Mouse (Mus musculus) neural tube, embryonic 14.5 days (tissue): ENCODE measurements at regions not wholly inside any gene's neighbourhood (a gene's known extent, or its start where the extent isn't known, plus 50 kb on each side); places are given as distances from the start of the nearest gene placed in this dataset.

ENCODE experiments used
- ATAC-seq: fragments of 200-750 bp; cut with Nextera tagmentation; 2 replicates; pipeline ENCODE4 v1.8.0; 2017; ENCODE audit warnings: low read depth, mild to moderate bottlenecking, moderate TSS enrichment, moderate library complexity
- H3K27ac ChIP-seq: fragments of 300-500 bp; sonication (generic); 2 replicates; pipeline ENCODE4 v1.5.1; 2014; ENCODE audit warnings: low read depth, mild to moderate bottlenecking, control low read depth, low read length, moderate library complexity, mixed read lengths
- H3K27me3 ChIP-seq: fragments of 300-500 bp; sonication (generic); 2 replicates; pipeline ENCODE4 v1.6.1; 2014; ENCODE audit warnings: low read length; ENCODE audit not compliant: control insufficient read depth, insufficient read depth
- H3K36me3 ChIP-seq: fragments of 300-500 bp; sonication (generic); 2 replicates; pipeline ENCODE4 v1.6.1; 2014; ENCODE audit warnings: low read length, mixed read lengths; ENCODE audit not compliant: control insufficient read depth, insufficient read depth
- H3K4me1 ChIP-seq: fragments of 300-500 bp; sonication (generic); 2 replicates; pipeline ENCODE4 v1.6.1; 2014; ENCODE audit warnings: low read length; ENCODE audit not compliant: control insufficient read depth, insufficient read depth
- H3K4me2 ChIP-seq: fragments of 300-500 bp; sonication (generic); 2 replicates; pipeline ENCODE4 v1.6.1; 2014; ENCODE audit warnings: mild to moderate bottlenecking, low read depth, low read length, control low read depth
- H3K4me3 ChIP-seq: fragments of 300-500 bp; sonication (generic); 2 replicates; pipeline ENCODE4 v1.5.1; 2014; ENCODE audit warnings: low read depth, low read length, control low read depth, mixed read lengths
- H3K9ac ChIP-seq: fragments of 300-500 bp; sonication (generic); replicated peaks from 2 replicates; pipeline ENCODE4 v1.6.1; 2014; ENCODE audit warnings: low read depth, mild to moderate bottlenecking, control low read depth, low read length, mixed read lengths
- H3K9me3 ChIP-seq: fragments of 300-500 bp; sonication (generic); 2 replicates; pipeline ENCODE4 v1.6.1; 2016; ENCODE audit warnings: low read length; ENCODE audit not compliant: control insufficient read depth
- WGBS: fragments of 180-500 bp; shearing (Covaris S2); extraction: QIAGEN DNeasy Blood & Tissue Kit; methylation state at CpG from one replicate; pipeline ENCODE4 v1.1.7; 2014; 5-methylcytosine and 5-hydroxymethylcytosine counted together

DNA sequence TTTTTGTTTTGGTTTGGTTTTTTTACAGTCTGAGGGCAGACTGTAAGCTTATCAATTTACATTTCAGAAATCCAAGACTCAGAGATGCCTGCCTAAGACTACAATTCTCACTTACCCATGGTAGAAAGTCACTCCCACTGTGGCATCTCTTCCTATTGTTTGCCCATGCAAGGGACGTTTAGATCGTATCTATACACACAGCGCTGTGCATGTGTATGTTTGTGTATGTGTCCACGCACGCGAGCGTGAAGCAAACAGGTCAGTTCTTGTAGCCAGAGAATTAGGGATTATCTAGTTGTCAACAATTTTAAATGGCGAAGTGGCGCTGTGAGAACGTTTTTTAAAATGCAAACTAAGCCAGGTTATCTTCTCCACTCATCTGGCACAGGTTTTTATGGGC lies 223.6 kb upstream of the Ankrd55 start:
- no peak overlapping the region for H3K4me2 ChIP-seq
- no peaks in the 10 kb centered on the region for H3K4me1 ChIP-seq
- no peaks in the 10 kb centered on the region for H3K27me3 ChIP-seq
- no peak overlapping the region for H3K27ac ChIP-seq
- no peaks in the 10 kb centered on the region for H3K9me3 ChIP-seq
- H3K4me3 ChIP-seq = no peak overlapping the region
- no peak for ATAC-seq
- WGBS = 80% methylated on average over 10 of the region's 10 CpGs
- H3K36me3 ChIP-seq = no peaks in the 10 kb centered on the region
- no peak overlapping the region for H3K9ac ChIP-seq

DNA sequence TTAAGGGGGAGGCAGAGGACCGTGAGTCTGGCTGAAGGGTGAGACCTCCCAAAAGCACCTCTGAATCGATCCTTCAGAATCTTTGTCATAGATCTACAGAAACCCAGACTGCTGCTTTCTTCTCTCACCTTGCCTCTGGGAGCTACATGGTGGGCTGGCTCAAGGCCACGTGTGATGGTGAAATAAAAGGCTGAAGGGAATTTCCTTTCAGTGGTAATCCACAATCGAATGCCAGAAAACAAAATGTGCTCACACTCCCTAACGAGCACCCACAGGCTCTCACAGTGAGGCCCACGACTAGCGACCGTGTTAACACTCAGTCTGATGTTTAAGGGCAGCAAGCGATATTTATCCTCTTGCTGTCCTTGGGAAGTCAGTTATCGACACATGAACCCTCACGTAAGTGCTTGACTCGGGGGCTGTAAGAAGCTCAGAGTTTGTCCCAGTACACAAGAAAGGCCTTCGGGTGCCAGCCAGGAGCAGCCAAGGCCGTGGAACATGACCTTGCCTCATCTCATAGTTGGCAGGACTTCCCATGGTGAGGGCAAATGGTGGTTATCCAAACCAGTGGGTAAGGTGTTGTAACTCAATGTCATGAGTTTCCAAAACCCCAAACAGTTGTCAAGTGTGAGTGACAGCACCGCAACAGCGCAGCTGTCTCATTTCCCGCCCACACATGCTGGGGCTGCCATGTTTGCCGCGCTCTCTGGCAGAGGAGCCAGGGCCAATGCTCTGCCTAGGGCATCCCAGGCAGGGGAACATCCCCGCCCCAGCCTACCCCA lies 221.0 kb upstream of the Ankrd55 start:
- Histone ChIP-seq H3K4me2 (no peak overlapping the region), H3K9ac (no peak overlapping the region), H3K9me3 (no peaks in the 10 kb centered on the region), H3K27ac (no peak overlapping the region), H3K36me3 (no peaks in the 10 kb centered on the region), H3K4me1 (no peaks in the 10 kb centered on the region), H3K27me3 (no peaks in the 10 kb centered on the region), H3K4me3 (no peak overlapping the region)
- WGBS = 85% methylated on average over 20 of the region's 20 CpGs
- no peak for ATAC-seq

DNA sequence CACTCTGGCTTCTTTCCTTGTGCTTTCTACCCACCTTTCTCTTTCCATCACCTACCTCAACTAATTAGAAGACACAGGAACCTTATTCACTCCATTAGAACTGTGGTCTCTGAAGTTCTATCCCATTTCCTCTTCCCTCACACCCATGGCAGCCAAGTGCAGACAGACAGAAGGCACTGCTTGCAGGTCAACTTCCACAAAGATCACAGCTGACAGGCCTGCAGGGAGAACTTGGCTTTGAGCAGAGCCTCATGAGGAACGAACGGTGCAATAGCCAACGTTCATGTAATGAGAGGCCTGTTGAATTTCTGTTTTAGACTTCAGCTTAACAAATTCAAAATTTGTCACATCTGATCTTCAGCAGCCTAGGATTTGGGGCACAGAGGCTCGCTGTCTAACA lies 217.5 kb upstream of the Ankrd55 start:
- Histone ChIP-seq H3K36me3 (no peaks in the 10 kb centered on the region), H3K27me3 (no peaks in the 10 kb centered on the region), H3K27ac (no peak overlapping the region), H3K4me1 (no peaks in the 10 kb centered on the region), H3K9me3 (no peaks in the 10 kb centered on the region), H3K4me2 (no peak overlapping the region), H3K9ac (no peak overlapping the region), H3K4me3 (no peak overlapping the region)
- WGBS = 93% methylated on average over 4 of the region's 4 CpGs
- no peak for ATAC-seq

DNA sequence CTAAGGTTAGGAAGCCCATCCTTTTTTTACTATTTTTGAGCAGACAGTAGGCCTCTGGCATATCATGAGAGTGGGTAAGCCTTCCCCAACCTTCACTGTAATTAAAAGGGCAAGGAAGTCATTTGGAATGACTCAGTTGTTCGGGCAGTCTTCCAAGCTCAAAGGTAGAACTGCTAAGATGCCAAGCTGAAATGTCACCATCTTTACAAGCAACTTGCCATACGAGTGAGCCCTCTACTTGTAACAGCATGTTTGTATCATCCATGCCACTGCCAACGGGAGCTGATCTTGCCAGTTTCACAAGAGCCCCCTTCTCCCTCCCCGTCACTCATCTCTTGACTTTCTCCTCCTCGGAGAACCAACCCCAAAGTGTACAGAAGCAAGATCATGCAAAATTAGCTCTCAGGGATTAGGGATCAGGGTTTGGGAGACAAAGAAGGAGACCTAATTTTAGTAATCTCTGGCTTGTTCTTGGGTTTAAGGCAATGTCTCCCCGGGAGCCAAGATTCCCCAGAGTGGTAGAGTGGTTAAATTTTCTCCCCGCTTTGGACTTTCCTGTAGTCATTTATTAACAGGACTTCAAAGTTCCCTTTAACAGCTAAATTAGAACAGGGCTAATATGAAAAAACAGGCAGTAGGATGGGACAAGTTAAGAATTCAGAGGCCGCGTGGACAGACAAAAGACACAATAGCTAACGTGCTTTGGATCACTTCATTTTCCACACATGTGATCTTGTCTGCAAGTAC lies 216.9 kb upstream of the Ankrd55 start:
- H3K27me3 ChIP-seq = no peaks in the 10 kb centered on the region
- no peak overlapping the region for H3K4me2 ChIP-seq
- H3K9ac ChIP-seq = no peak overlapping the region
- WGBS = 89% methylated on average over 10 of the region's 10 CpGs
- no peaks in the 10 kb centered on the region for H3K36me3 ChIP-seq
- H3K9me3 ChIP-seq = no peaks in the 10 kb centered on the region
- no peaks in the 10 kb centered on the region for H3K4me1 ChIP-seq
- no peak overlapping the region for H3K4me3 ChIP-seq
- ATAC-seq = no peak
- no peak overlapping the region for H3K27ac ChIP-seq

DNA sequence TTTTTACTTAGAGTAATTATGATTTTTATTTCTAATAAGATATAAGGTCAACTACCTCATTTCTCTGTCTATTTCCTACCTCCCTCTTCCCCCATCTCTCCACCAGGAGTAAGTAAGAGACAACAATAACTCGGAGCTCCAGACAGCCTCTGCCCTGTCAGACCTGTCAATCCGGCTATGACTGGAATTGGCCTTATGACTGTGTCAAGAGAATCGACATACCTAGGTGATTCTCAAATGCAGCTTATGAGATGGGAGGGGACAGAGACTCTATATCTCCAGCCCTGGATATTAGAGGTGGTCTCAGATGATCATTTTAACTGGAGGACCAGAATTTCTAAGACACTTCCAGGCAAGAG lies 216.3 kb upstream of the Ankrd55 start:
- Histone ChIP-seq H3K27ac (no peak overlapping the region), H3K36me3 (no peaks in the 10 kb centered on the region), H3K27me3 (no peaks in the 10 kb centered on the region), H3K4me3 (no peak overlapping the region), H3K9me3 (no peaks in the 10 kb centered on the region), H3K9ac (no peak overlapping the region), H3K4me1 (no peaks in the 10 kb centered on the region), H3K4me2 (no peak overlapping the region)
- no peak for ATAC-seq
- WGBS = 98% methylated on average over 3 of the region's 3 CpGs

DNA sequence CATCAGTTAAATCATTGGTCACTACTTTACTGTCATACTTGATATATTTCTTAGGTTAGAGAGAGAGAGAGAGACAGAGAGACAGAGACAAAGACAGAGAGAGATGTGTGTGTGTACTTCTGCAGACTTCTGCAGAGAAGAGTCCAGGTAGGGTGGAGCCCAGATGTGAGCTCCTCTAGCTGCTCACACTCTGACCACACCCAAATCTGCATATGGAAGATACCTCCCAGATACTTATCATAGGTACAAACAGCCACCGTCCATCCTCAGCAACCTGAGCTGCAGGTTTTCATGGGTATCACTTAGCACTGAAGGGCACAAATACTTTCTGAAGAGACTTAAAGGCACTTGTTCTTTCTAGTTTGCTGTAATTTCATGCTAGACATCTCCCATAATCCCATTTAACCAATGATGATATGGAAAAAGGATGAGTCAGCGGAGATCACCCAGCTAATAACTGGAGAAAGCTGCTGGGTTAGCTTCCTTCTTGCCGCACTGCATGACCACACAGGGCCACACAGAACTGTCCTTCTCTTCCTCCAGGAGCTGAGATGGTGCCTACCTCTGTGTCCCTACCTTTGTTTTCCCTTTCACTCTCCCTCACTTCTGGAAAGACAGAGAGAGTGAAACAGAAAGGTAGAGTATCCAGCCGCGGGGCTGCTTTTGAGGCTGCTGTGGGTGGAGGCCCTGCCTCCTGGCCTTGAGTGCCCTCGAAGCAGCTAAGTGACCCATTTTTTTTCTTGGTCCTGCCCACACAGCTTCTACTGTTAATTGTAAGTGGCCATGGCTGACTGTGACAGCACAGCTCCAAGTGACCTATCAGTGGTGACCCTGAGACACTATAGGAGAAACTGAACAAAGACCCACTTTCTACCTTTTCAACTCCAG lies 214.5 kb upstream of the Ankrd55 start:
- H3K4me3 ChIP-seq = no peak overlapping the region
- no peaks in the 10 kb centered on the region for H3K9me3 ChIP-seq
- no peak for ATAC-seq
- H3K4me2 ChIP-seq = no peak overlapping the region
- H3K36me3 ChIP-seq = no peaks in the 10 kb centered on the region
- H3K27ac ChIP-seq = no peak overlapping the region
- H3K9ac ChIP-seq = no peak overlapping the region
- no peaks in the 10 kb centered on the region for H3K27me3 ChIP-seq
- WGBS = 90% methylated on average over 6 of the region's 6 CpGs
- H3K4me1 ChIP-seq = no peaks in the 10 kb centered on the region

DNA sequence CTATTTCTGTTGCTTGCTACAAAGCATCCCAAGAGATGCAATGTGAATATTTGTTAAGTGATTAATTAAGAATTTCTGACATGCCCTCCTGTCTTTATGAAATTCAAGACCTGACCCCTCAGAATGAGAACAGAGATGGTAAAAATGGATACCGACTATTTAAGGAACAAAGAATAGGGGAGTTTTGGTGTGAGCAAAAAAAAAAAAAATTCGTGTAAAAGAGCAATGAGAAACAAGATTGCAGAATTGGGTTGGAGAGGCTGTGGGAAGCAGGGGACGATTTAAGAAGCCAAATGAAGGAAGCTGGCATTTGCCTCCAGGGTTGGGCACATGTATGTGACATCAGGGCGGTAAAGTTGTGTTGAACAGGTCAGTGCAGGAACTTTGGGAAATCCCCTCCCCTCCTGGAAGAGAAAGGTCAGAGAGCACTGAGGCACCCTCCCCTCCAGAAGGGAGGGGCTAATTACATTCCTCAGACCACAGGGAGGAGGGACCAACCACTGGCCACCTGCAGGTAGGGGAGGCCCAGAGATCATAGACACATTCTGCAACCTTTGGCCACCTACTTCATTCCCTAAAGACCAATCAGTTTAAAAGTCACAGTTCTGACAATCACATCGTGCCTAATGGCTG lies 212.3 kb upstream of the Ankrd55 start:
- Histone ChIP-seq H3K27me3 (no peaks in the 10 kb centered on the region), H3K4me3 (no peak overlapping the region), H3K4me1 (no peaks in the 10 kb centered on the region), H3K9ac (no peak overlapping the region), H3K9me3 (no peaks in the 10 kb centered on the region), H3K36me3 (no peaks in the 10 kb centered on the region), H3K4me2 (no peak overlapping the region), H3K27ac (no peak overlapping the region)
- WGBS = 44% methylated on average over 5 of the region's 5 CpGs
- no peak for ATAC-seq

DNA sequence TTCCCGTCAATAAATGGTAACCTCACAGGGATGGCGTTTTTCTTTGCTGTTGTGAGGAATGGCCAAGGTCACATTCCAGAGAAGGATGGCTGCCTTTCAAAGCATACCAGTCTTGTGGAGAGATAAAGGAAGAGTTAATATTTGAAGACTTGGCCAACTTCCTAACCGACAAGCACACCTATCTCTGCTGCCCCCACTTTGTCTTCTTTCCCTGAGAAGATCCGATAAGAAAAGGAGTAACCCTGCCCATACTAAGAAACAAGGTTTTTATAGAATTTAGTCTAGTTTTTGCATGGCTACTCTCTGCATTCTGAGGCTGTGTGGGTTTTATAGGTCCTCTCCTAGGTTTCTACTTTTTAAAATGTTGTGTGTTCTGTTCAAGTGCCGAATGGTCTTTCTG lies 210.2 kb upstream of the Ankrd55 start:
- no peaks in the 10 kb centered on the region for H3K27me3 ChIP-seq
- H3K4me3 ChIP-seq = no peak overlapping the region
- H3K36me3 ChIP-seq = no peaks in the 10 kb centered on the region
- H3K27ac ChIP-seq = no peak overlapping the region
- no peak overlapping the region for H3K9ac ChIP-seq
- 89% methylated on average over 5 of the region's 5 CpGs for WGBS
- no peaks in the 10 kb centered on the region for H3K9me3 ChIP-seq
- H3K4me2 ChIP-seq = no peak overlapping the region
- H3K4me1 ChIP-seq = no peaks in the 10 kb centered on the region
- ATAC-seq = no peak
